Mouse (Mus musculus): ENCODE data around the gene Mrc1. TPM values are rescaled to one million over a fixed set of nuclear protein-coding genes. Genes with fewer than 3 reads are reported as not detected.

Mrc1 gene
- polyA plus RNA-seq (2012; rRNA removed) = 9.8 and 10.7 TPM in 2 replicates

GRCm38 (mm10) chr2:14229149-14229548 lies at the start of gene Mrc1:
Gene Mrc1 (plus strand): TSS chr2:14229392.

Other genes starting within 250 kb of the Mrc1 start
- 35.1 and 41.4 TPM in 2 replicates for gene Hacd1, start 173.3 kb upstream of the Mrc1 start, polyA plus RNA-seq (2012; rRNA removed)
- 9.4 and 10.7 TPM in 2 replicates for gene Stam, start 155.3 kb upstream of the Mrc1 start, polyA plus RNA-seq (2012; rRNA removed)
- 0.05 and 0.06 TPM in 2 replicates for gene Tmem236, start 54.9 kb upstream of the Mrc1 start, polyA plus RNA-seq (2012; rRNA removed)
- 0.06 and 0.09 TPM in 2 replicates for gene Slc39a12, start 158.9 kb downstream of the Mrc1 start, polyA plus RNA-seq (2012; rRNA removed)

Data from liver, embryonic 18 days (tissue).